Mouse (Mus musculus) gastrocnemius, postnatal 14 days (tissue): ENCODE results near the gene Gfra1. TPM values are rescaled to one million over a fixed set of nuclear protein-coding genes. Genes with fewer than 3 reads are reported as not detected.

Source experiments
- DNase-seq: peaks from one replicate; pipeline ENCODE4 v3.0.0; 2021; ENCODE audit warnings: mixed read lengths
- intact Hi-C: fragments of 180-260 bp; cut with DNase I; formaldehyde crosslinking; loops from one replicate; pipeline ENCODE4 v1.15.1; 2025; ENCODE audit warnings: low total_unique reads
- total RNA-seq, 2 experiments: library from RNA; stranded (reverse); gene quantifications; 2 replicates each; pipeline ENCODE4 v1.2.3; 2021

Gene Gfra1
- total RNA-seq, 2 experiments from 2014 or later = 4.7 to 6.6 TPM

DNA sequence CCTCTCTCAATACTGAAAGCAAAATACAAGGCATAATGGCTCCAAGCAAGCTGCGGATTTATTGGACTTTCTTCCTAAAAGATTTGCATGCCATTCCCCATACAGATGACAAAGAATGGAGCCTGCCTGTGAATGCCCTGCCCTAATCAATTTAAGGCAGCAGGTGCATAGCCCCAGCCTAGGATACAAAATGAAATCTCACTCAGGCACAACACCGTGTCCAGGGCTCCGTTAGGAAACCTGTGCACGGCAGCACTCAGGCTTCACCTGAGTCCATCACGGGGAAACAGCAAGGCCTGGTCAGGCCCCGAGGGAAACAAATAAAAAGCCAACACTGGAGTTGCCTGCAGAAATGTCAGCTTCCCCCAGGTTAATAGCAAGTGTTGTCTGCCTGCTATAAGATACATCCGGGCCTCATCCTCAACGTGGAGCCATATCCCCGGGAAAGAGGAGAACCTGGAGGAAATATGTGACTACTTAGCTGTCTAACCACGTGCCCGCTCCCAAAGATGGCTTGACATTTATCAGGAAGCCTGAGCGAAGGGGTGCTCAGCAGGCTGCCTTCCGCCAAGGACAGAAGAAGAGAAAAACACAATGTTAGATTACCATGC, 102.3 kb downstream of the Gfra1 start:
- no peak for DNase-seq
- intact Hi-C loops = no loop called here

- DNase-seq = no peak
- intact Hi-C loops = no loop called here
Observed at GRCm38 (mm10) chr19:58349890-58350408, 105.8 kb downstream of the Gfra1 start.

DNA sequence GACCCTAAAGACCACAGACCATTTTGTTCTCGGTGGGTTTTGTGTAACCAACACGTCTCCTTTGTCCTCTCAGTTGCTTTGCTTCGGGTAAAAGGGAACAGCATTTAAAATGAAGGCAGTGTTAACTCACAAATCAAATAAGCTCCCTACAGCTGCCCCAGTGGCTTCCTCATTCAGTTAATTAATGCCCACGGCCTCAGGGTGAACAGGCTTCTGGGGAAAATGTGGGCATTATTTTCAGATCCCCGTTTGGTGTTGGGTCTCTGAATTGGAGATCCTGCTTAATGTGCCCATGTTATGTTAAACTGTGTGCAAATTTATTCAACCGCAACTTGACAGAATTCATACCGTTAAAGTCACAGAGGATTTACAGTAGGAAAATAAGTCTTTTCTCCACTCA, 110.6 kb downstream of the Gfra1 start:
- DNase-seq = no peak
- intact Hi-C loops = no loop called here

DNA sequence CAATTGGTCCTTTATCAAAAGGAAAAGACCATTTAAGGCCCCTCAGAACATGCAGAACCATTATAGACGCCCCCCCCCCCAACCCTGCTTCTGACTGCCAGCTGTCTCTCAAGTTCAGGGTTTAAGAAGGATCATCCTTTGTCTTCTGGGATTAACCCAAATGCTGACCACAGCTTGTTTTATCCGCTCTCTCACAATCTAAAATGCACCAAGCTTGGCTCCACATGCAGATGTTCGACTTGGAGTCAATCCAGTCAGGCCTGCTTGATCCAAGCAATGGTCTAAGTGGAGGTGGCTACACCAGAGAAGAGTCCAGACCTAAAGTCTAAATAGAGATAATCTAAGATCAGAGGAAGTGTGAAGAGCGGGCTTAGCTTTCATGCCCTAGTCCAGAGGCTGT, 114.4 kb downstream of the Gfra1 start:
- no peak for DNase-seq
- intact Hi-C loops = no loop called here

DNA sequence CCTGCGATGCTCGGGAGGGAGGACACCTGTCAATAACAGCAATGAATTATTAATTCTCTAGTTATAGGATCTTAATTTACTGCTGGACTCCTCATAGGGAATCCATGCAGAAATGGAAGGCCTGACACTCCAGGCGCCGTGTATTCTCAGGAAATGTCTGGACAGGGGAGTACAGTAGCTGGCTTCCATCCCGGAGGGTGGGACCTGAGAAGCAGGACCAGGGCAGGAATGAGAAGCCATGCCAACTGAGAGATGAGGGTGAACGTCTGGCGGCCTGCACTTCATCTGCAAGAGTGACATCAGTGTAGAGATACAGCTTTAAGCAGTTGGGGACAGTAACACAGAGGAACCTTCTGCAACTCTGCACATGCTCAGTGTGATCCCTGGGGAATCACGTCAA, 115.5 kb downstream of the Gfra1 start:
- intact Hi-C loops = no loop called here
- no peak for DNase-seq

GRCm38 (mm10) chr19:58336802-58337201, 118.9 kb downstream of the Gfra1 start:
- DNase-seq = no peak
- intact Hi-C loops = no loop called here

GRCm38 (mm10) chr19:58335585-58336530, 119.9 kb downstream of the Gfra1 start:
- intact Hi-C loops = no loop called here
- no peak for DNase-seq

- no peak for DNase-seq
- intact Hi-C loops = no loop called here
Observed at GRCm38 (mm10) chr19:58329305-58329704, 126.4 kb downstream of the Gfra1 start.

GRCm38 (mm10) chr19:58328014-58328413, 127.7 kb downstream of the Gfra1 start:
- intact Hi-C loops = no loop called here

GRCm38 (mm10) chr19:58316474-58316873, 139.2 kb downstream of the Gfra1 start:
- no peak for DNase-seq
- intact Hi-C loops = loop anchor here (10.0 kb wide), 1 partner anchor 138 kb away; the partner anchor contains the start of gene Gfra1

More at GRCm38 (mm10) chr19:58328014-58328413, 127.7 kb downstream of the Gfra1 start:
- no peak for DNase-seq

- no peak for DNase-seq
- intact Hi-C loops = loop anchor here (10.0 kb wide), 1 partner anchor 139 kb away; the partner anchor contains the start of gene Gfra1
Observed at GRCm38 (mm10) chr19:58315681-58316080, 140.0 kb downstream of the Gfra1 start.

DNA sequence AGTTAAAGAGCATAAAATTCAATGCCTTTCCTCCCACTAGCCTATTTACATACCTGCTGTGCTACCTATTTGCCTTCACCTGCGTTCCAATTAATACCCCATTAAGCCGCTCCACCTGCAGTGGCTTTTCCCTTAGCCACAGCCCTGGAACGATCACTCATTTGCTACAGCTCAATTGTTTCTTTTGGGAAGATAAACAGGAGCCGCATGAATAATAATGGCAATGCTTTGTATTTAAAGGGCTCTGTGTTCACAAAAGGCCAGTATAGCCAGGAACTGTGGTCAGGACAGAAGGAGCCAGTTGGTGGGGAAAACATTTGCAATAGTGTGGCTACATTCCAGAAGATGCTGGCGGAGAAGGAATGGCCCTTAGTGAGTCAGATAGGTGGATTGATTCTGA, 141.1 kb downstream of the Gfra1 start:
- no peak for DNase-seq
- intact Hi-C loops = loop anchor here (10.0 kb wide), 1 partner anchor 140 kb away; the partner anchor contains the start of gene Gfra1

DNA sequence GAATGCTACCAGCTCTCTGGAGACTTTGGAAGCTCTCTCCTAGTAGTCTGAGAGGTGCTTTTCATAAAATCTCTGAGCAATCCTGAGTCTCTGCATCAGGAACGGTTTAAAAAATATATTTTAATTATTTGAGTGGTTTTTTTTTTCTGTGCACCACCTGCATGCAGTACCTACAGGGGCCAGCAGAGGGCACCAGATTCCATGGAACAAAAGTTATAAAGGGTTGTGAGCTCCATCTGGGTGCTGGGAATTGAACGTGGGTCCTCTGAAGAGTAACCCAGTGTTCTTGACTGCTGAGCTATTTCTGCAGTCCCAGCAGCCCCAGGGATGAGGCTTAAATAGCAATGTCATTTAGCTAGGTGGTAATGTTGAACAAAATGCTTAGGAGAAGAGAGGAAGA, 141.9 kb downstream of the Gfra1 start:
- intact Hi-C loops = loop anchor here (10.0 kb wide), 1 partner anchor 141 kb away; the partner anchor contains the start of gene Gfra1
- no peak for DNase-seq

GRCm38 (mm10) chr19:58312492-58312891, 143.2 kb downstream of the Gfra1 start:
- no peak for DNase-seq
- intact Hi-C loops = loop anchor here (10.0 kb wide), 1 partner anchor 142 kb away; the partner anchor contains the start of gene Gfra1

DNA sequence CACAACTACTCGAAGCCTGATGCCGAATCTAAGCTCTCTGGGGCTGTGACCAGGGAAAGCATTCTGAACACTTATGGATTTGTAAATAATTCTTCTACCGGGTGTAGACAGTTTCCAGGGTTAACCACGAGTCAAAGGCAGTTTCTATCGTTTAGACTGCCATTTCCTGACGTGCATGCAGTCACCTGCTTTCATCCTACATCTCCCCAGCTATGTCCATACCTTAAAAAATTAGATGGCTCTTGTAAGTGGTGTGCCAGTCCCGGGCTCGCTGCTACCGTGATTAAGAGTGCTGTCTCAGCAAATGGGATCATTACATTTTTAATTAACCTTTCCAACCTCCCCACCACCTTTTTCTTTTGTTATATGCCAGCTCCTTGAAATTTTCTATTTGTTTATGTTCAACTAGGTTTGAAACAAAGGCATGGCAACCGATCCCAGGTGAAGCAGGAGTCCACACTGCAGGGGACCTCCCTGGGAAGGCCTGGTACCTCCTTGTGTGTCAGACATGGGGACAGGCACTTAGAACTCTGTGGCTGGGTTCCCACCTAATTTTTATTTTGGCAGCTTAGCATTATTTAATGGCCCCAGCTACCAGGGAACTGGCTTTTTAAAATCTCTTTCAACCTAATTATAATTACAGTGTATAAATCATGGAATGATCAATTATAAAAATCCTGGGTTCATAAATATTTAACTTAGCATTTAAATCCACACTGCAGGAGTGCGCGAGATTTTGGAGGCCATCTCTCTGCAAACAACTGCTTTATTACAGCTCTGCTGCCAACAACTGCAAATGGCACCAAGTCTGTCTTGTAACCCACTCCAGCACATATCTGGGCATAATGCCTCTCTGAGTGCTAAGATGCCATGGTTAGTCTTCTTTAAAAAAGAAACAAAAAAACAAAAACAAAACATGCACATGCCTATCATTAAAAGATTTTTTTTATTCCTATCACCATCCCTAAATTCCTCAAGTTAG, 145.1 kb downstream of the Gfra1 start:
- no peak for DNase-seq
- intact Hi-C loops = loop anchor here (10.0 kb wide), 1 partner anchor 144 kb away; the partner anchor contains the start of gene Gfra1

DNA sequence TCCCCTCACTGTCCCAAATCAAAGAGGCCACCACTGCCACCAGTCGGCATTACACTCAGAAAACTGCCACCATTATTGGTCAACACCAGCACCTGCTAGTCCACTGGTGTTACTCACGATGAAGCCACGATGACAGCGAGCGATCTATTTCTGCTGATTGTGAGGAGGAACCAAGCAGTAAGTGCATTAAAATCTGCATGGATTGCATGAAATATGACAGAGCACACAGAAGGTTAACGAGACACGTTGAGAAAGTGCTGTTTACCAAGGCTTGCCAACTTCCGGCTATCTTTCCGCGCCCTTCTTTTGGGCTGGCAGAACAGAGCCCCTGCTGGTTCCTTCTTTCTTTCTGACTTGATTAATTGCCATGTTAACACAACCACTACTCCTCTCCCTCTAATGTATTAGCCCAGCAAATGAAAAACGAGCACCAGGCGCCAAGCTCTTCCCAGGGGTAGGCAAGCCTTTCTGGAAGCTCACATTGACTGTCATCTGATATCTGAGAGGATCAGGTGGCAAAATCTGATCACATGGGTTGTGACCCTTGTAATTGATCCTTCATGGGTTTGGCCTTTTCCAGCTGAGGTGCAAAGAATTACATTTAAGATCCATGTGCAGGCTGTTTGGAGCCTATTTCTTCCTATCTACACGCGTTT, 146.0 kb downstream of the Gfra1 start:
- intact Hi-C loops = loop anchor here (10.0 kb wide), 1 partner anchor 145 kb away; the partner anchor contains the start of gene Gfra1
- no peak for DNase-seq

- no peak for DNase-seq
- intact Hi-C loops = no loop called here
Observed at GRCm38 (mm10) chr19:58301105-58301504, 154.6 kb downstream of the Gfra1 start.

DNA sequence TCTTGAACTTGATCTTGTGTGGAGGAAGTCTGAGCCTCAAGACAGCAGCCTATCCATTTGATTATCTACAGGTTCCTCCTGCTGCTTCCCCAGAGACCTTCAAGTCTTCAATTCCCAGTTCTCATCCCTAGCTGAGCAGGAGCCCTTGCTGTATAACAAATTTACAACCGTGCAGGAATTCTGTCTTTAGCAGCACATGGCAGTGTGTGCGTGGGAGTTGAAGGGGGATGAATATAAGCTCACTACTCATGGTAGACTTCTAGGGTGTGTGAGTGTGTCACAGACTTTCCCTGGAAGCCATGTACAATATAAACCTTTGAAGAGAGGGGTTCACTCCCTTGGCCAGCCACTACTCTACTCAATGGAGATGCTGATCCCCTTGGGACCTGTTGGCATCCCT, 157.8 kb downstream of the Gfra1 start:
- no peak for DNase-seq
- intact Hi-C loops = no loop called here

GRCm38 (mm10) chr19:58296842-58297190, 158.9 kb downstream of the Gfra1 start:
- intact Hi-C loops = no loop called here

More at GRCm38 (mm10) chr19:58296842-58297190, 158.9 kb downstream of the Gfra1 start:
- DNase-seq = no peak
